Mouse (Mus musculus): Measurements from ENCODE around the gene Cap2. TPM values are rescaled to one million over a fixed set of nuclear protein-coding genes. Genes with fewer than 3 reads are reported as not detected.

Cap2 gene
- polyA plus RNA-seq (2012; fragmentation: generic; extraction: Trizol), result 0.16 TPM
- long read RNA-seq, experiment 1, result 0 reads
- long read RNA-seq, experiment 2, partial matches to known transcripts, result 0 of 2 reads
- long read RNA-seq, experiment 2, other reads (novel, unspliced or antisense), result 0 of 2 reads

DNA sequence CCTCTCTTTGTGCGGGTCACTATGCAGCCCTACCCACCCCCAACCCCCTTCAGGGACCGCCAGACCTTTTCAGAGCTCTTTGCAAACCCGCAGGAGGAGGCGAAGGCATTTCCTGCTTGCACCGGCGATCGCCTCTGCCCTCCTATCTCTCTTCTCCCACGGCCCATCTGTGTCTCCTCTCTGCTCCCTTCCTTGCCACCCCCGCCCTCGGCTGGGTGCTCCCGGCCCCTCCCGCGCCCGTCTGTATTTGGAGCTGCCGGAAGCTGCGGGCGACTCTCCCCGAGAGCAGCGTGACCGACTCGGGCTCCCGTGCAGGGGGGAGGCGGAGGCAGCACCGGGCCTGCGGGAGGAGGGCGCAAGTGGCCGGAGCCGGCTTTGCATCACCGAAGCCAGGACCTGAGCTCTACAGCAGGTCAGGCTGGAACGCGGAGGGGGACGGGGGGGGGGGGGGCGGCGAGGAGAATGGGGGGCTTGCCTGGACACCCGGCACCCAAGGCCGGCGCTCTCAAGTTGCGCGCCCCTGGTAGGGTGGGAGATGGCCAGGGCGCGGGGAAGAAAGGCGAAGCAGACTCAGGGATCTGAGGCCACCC, at the start of gene Cap2:
TSS of gene Cap2 (plus strand) at position 49 of the 590 bp plus-strand sequence.
- Histone ChIP-seq H3K36me3 (ENCODE audit: control insufficient read depth, insufficient read depth) (no peaks in the 10 kb centered on the region), H3K27me3 (ENCODE audit: control insufficient read depth, insufficient read depth, insufficient read length) (no peaks in the 10 kb centered on the region), H3K79me3 (ENCODE audit: low read depth) (no peaks in the 10 kb centered on the region), H3K79me2 (ENCODE audit: control insufficient read depth, insufficient read depth) (no peaks in the 10 kb centered on the region), H3K4me3 (ENCODE audit: insufficient read depth, poor library complexity, severe bottlenecking) (no peak within 1 kb of the TSS), H3ac (ENCODE audit: control insufficient read depth, insufficient read length, low read depth) (no peak within 1 kb of the TSS)
- TF ChIP-seq MYOG (IDR thresholded peaks at IDR 0.05; ENCODE audit: control insufficient read depth, extremely low read depth, insufficient read length) (no peak), FOSL1 (IDR thresholded peaks at IDR 0.05; ENCODE audit: insufficient read depth, low read length, poor library complexity, severe bottlenecking) (no peak), MYOD1 (IDR thresholded peaks at IDR 0.05; ENCODE audit: control insufficient read depth, insufficient read length, low read depth) (no peak), CTCF (IDR thresholded peaks at IDR 0.05; ENCODE audit: control insufficient read depth, insufficient read depth, insufficient read length) (no peak), USF1 (IDR thresholded peaks at IDR 0.05; ENCODE audit: low read depth) (no peak), MAX (IDR thresholded peaks at IDR 0.05) (no peak), CEBPB (IDR thresholded peaks at IDR 0.05; ENCODE audit: low read depth) (no peak)

DNA sequence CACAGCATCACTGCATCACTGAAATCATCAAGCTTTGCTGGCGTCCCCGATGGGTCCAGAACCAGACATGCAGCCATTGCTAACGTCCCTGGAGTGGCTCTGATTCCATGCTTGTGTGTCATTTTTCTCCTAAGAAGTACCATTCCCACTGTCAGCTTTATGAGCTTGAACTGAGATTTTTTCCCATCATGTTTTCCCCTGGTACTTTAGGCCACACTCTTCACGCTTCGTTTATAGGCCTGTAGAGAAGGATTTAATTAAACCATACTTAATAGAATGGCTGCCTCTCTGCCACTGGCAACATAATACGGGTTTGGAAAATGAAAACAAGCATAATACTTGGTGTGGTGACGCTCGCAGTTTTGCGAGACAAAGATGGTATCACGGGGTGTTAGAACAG, 42.1 kb upstream of the Cap2 start:
- Histone ChIP-seq H3K4me3 (ENCODE audit: insufficient read depth, poor library complexity, severe bottlenecking) (no peak overlapping the region), H3K27me3 (ENCODE audit: control insufficient read depth, insufficient read depth, insufficient read length) (no peaks in the 10 kb centered on the region), H3K36me3 (ENCODE audit: control insufficient read depth, insufficient read depth) (no peaks in the 10 kb centered on the region), H3ac (ENCODE audit: control insufficient read depth, insufficient read length, low read depth) (no peak overlapping the region), H3K79me2 (ENCODE audit: control insufficient read depth, insufficient read depth) (no peaks in the 10 kb centered on the region), H3K79me3 (ENCODE audit: low read depth) (no peaks in the 10 kb centered on the region)
- TF ChIP-seq CTCF (IDR thresholded peaks at IDR 0.05; ENCODE audit: control insufficient read depth, insufficient read depth, insufficient read length) (no peak), CEBPB (IDR thresholded peaks at IDR 0.05; ENCODE audit: low read depth) (no peak), USF1 (IDR thresholded peaks at IDR 0.05; ENCODE audit: low read depth) (no peak), MYOG (IDR thresholded peaks at IDR 0.05; ENCODE audit: control insufficient read depth, extremely low read depth, insufficient read length) (no peak), FOSL1 (IDR thresholded peaks at IDR 0.05; ENCODE audit: insufficient read depth, low read length, poor library complexity, severe bottlenecking) (no peak), MAX (IDR thresholded peaks at IDR 0.05) (no peak), MYOD1 (IDR thresholded peaks at IDR 0.05; ENCODE audit: control insufficient read depth, insufficient read length, low read depth) (no peak)

DNA sequence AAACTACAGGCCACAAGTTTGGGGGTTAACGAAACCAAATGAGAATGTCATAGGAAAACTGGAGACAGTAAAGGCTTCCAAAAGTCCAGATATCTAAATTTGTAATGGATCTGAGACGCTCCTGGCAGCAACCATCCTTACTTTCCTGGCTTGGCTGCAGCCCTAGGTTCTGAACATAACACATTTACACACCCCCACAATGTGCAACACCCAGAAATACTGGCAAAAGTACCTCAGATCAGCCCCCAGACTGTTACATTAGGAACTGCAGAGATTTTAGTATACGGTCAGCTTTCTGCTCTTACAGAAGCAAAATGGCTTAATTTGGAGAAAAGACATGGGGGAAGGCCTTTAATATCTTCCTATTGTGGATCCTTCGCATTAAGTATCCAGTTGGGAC, 39.4 kb upstream of the Cap2 start:
- H3K4me3 ChIP-seq (ENCODE audit: insufficient read depth, poor library complexity, severe bottlenecking), result no peak overlapping the region
- H3K79me2 ChIP-seq (ENCODE audit: control insufficient read depth, insufficient read depth), result no peaks in the 10 kb centered on the region
- H3K36me3 ChIP-seq (ENCODE audit: control insufficient read depth, insufficient read depth), result no peaks in the 10 kb centered on the region
- no peak for TF ChIP-seq MYOG (IDR thresholded peaks at IDR 0.05; ENCODE audit: control insufficient read depth, extremely low read depth, insufficient read length)
- no peak for TF ChIP-seq USF1 (IDR thresholded peaks at IDR 0.05; ENCODE audit: low read depth)
- TF ChIP-seq MYOD1 (IDR thresholded peaks at IDR 0.05; ENCODE audit: control insufficient read depth, insufficient read length, low read depth), result no peak
- no peak for TF ChIP-seq CEBPB (IDR thresholded peaks at IDR 0.05; ENCODE audit: low read depth)
- TF ChIP-seq FOSL1 (IDR thresholded peaks at IDR 0.05; ENCODE audit: insufficient read depth, low read length, poor library complexity, severe bottlenecking), result no peak
- TF ChIP-seq MAX (IDR thresholded peaks at IDR 0.05), result no peak
- no peak for TF ChIP-seq CTCF (IDR thresholded peaks at IDR 0.05; ENCODE audit: control insufficient read depth, insufficient read depth, insufficient read length)
- no peaks in the 10 kb centered on the region for H3K79me3 ChIP-seq (ENCODE audit: low read depth)
- no peak overlapping the region for H3ac ChIP-seq (ENCODE audit: control insufficient read depth, insufficient read length, low read depth)
- no peaks in the 10 kb centered on the region for H3K27me3 ChIP-seq (ENCODE audit: control insufficient read depth, insufficient read depth, insufficient read length)

DNA sequence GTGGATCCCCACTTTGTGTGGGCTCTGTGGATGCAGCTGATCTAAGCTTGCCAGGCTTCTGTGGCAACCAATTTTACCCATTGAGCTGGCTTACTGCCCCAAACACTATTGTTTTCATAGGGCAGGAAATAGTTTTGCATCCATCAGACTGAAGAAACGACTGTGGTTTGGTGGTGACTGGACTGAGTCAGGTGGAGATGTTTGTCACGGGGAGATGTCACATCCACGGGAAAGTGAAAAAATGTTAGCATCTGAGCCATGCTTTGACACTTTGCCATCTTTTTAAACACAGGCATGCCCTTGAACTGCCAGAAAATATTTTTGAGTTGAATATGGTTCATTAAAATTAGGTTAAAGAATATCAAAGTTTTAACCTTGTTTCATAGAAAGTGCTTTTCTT, 37.9 kb upstream of the Cap2 start:
- Histone ChIP-seq H3K4me3 (ENCODE audit: insufficient read depth, poor library complexity, severe bottlenecking) (no peak overlapping the region), H3K79me2 (ENCODE audit: control insufficient read depth, insufficient read depth) (no peaks in the 10 kb centered on the region), H3K36me3 (ENCODE audit: control insufficient read depth, insufficient read depth) (no peaks in the 10 kb centered on the region), H3K79me3 (ENCODE audit: low read depth) (no peaks in the 10 kb centered on the region), H3K27me3 (ENCODE audit: control insufficient read depth, insufficient read depth, insufficient read length) (no peaks in the 10 kb centered on the region), H3ac (ENCODE audit: control insufficient read depth, insufficient read length, low read depth) (no peak overlapping the region)
- TF ChIP-seq MYOG (IDR thresholded peaks at IDR 0.05; ENCODE audit: control insufficient read depth, extremely low read depth, insufficient read length) (no peak), CEBPB (IDR thresholded peaks at IDR 0.05; ENCODE audit: low read depth) (no peak), USF1 (IDR thresholded peaks at IDR 0.05; ENCODE audit: low read depth) (no peak), CTCF (IDR thresholded peaks at IDR 0.05; ENCODE audit: control insufficient read depth, insufficient read depth, insufficient read length) (no peak), MYOD1 (IDR thresholded peaks at IDR 0.05; ENCODE audit: control insufficient read depth, insufficient read length, low read depth) (no peak), MAX (IDR thresholded peaks at IDR 0.05) (no peak), FOSL1 (IDR thresholded peaks at IDR 0.05; ENCODE audit: insufficient read depth, low read length, poor library complexity, severe bottlenecking) (no peak)

DNA sequence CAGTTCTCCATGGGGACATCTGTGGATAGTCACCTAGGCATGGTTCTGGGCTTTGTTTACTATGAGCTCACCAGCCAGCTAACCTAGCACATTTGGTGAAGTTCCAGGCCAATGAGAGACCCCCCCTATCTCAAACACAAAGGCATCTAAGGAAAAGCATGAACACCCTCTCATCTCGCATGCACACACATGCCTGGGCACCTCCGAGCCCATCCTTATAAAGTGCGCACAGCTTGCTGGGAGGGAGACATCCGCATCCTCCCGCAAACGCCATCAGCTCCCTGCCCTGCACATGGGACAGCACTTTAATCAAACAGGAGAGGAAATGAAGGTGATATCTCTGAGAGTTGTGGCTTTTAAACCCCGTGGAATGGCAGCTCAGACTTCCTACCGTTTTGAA, 33.4 kb upstream of the Cap2 start:
- no peaks in the 10 kb centered on the region for H3K36me3 ChIP-seq (ENCODE audit: control insufficient read depth, insufficient read depth)
- no peak overlapping the region for H3K4me3 ChIP-seq (ENCODE audit: insufficient read depth, poor library complexity, severe bottlenecking)
- no peak overlapping the region for H3ac ChIP-seq (ENCODE audit: control insufficient read depth, insufficient read length, low read depth)
- H3K27me3 ChIP-seq (ENCODE audit: control insufficient read depth, insufficient read depth, insufficient read length), result no peaks in the 10 kb centered on the region
- H3K79me2 ChIP-seq (ENCODE audit: control insufficient read depth, insufficient read depth), result no peaks in the 10 kb centered on the region
- no peaks in the 10 kb centered on the region for H3K79me3 ChIP-seq (ENCODE audit: low read depth)
- no peak for TF ChIP-seq MAX (IDR thresholded peaks at IDR 0.05)
- no peak for TF ChIP-seq MYOG (IDR thresholded peaks at IDR 0.05; ENCODE audit: control insufficient read depth, extremely low read depth, insufficient read length)
- TF ChIP-seq CTCF (IDR thresholded peaks at IDR 0.05; ENCODE audit: control insufficient read depth, insufficient read depth, insufficient read length), result no peak
- no peak for TF ChIP-seq FOSL1 (IDR thresholded peaks at IDR 0.05; ENCODE audit: insufficient read depth, low read length, poor library complexity, severe bottlenecking)
- TF ChIP-seq CEBPB (IDR thresholded peaks at IDR 0.05; ENCODE audit: low read depth), result no peak
- TF ChIP-seq MYOD1 (IDR thresholded peaks at IDR 0.05; ENCODE audit: control insufficient read depth, insufficient read length, low read depth), result no peak
- no peak for TF ChIP-seq USF1 (IDR thresholded peaks at IDR 0.05; ENCODE audit: low read depth)

Data from C2C12 (cell line).